Mouse (Mus musculus) neural tube, embryonic 13.5 days (tissue): ENCODE data around the gene Hdac9. TPM values are rescaled to one million over a fixed set of nuclear protein-coding genes. Genes with fewer than 3 reads are reported as not detected.

Experiments used
- ATAC-seq: fragments of 200-750 bp; cut with Nextera tagmentation; 2 replicates; pipeline ENCODE4 v1.8.0; 2017; ENCODE audit warnings: low read depth, mild to moderate bottlenecking, moderate TSS enrichment, moderate library complexity
- H3K27ac ChIP-seq: fragments of 300-500 bp; sonication (generic); replicated peaks from 2 replicates; pipeline ENCODE4 v1.5.1; 2015; ENCODE audit warnings: moderate library complexity, mild to moderate bottlenecking, inconsistent platforms
- H3K27me3 ChIP-seq: fragments of 300-500 bp; sonication (generic); 2 replicates; pipeline ENCODE4 v1.6.1; 2015; ENCODE audit warnings: mild to moderate bottlenecking, inconsistent platforms
- H3K36me3 ChIP-seq: fragments of 300-500 bp; sonication (generic); 2 replicates; pipeline ENCODE4 v1.6.1; 2015; ENCODE audit warnings: mild to moderate bottlenecking, inconsistent platforms
- H3K4me1 ChIP-seq: fragments of 300-500 bp; sonication (generic); replicated peaks from 2 replicates; pipeline ENCODE4 v1.6.1; 2015; ENCODE audit warnings: inconsistent platforms
- H3K4me2 ChIP-seq: fragments of 300-500 bp; sonication (generic); 2 replicates; pipeline ENCODE4 v1.6.1; 2015; ENCODE audit warnings: inconsistent platforms, mild to moderate bottlenecking, moderate library complexity
- H3K4me3 ChIP-seq: fragments of 300-500 bp; sonication (generic); 2 replicates; pipeline ENCODE4 v1.5.1; 2015; ENCODE audit warnings: mild to moderate bottlenecking, inconsistent platforms
- H3K9ac ChIP-seq: fragments of 300-500 bp; sonication (generic); 2 replicates; pipeline ENCODE4 v1.6.1; 2015; ENCODE audit warnings: moderate library complexity, mild to moderate bottlenecking, inconsistent platforms
- H3K9me3 ChIP-seq: fragments of 300-500 bp; sonication (generic); 2 replicates; pipeline ENCODE4 v1.6.1; 2016; ENCODE audit warnings: inconsistent platforms
- WGBS: fragments of 180-500 bp; shearing (Covaris S2); methylation state at CpG from one replicate; pipeline ENCODE4 v1.1.7; 2015; 5-methylcytosine and 5-hydroxymethylcytosine counted together
- polyA plus RNA-seq: library from polyadenylated mRNA; unstranded; fragments of >200 nt; fragmentation: Nextera tagmentation; extraction: Ambion mirVana; gene quantifications from 2 replicates; pipeline ENCODE4 v1.2.1, GENCODE M21; 2015

The Hdac9 gene
- polyA plus RNA-seq, 1 experiment from 2014 or later: 9.6 TPM

- Histone ChIP-seq H3K4me2 (no peak overlapping the region), H3K36me3 (no peaks in the 10 kb centered on the region), H3K4me1 (no peaks in the 10 kb centered on the region), H3K27ac (no peak overlapping the region), H3K9me3 (no peaks in the 10 kb centered on the region), H3K9ac (no peak overlapping the region), H3K27me3 (no peaks in the 10 kb centered on the region), H3K4me3 (no peak overlapping the region)
- no peak for ATAC-seq
- WGBS: 87% methylated on average over 3 of the region's 3 CpGs
Measured at GRCm38 (mm10) chr12:34176790-34177189, 740.1 kb downstream of the Hdac9 start.

- 64% methylated on average over 1 of the region's 1 CpGs for WGBS
- no peak for ATAC-seq
- Histone ChIP-seq H3K4me1 (no peaks in the 10 kb centered on the region), H3K36me3 (no peaks in the 10 kb centered on the region), H3K9ac (no peak overlapping the region), H3K4me2 (no peak overlapping the region), H3K27ac (no peak overlapping the region), H3K9me3 (no peaks in the 10 kb centered on the region), H3K4me3 (no peak overlapping the region), H3K27me3 (no peaks in the 10 kb centered on the region)
Measured at GRCm38 (mm10) chr12:34173036-34173435, 743.9 kb downstream of the Hdac9 start.

GRCm38 (mm10) chr12:34170601-34171000 is 746.3 kb downstream of the Hdac9 start:
- H3K4me3 ChIP-seq: no peak overlapping the region
- H3K27ac ChIP-seq: no peak overlapping the region
- H3K4me1 ChIP-seq: no peaks in the 10 kb centered on the region
- no peaks in the 10 kb centered on the region for H3K36me3 ChIP-seq
- no peak overlapping the region for H3K4me2 ChIP-seq
- H3K9ac ChIP-seq: no peak overlapping the region
- no peak for ATAC-seq
- WGBS: 67% methylated on average over 3 of the region's 3 CpGs
- H3K9me3 ChIP-seq: no peaks in the 10 kb centered on the region
- no peaks in the 10 kb centered on the region for H3K27me3 ChIP-seq

GRCm38 (mm10) chr12:34165674-34166073 is 751.2 kb downstream of the Hdac9 start:
- no peaks in the 10 kb centered on the region for H3K27me3 ChIP-seq
- no peaks in the 10 kb centered on the region for H3K36me3 ChIP-seq

GRCm38 (mm10) chr12:34156301-34156700 is 760.6 kb downstream of the Hdac9 start:
- Histone ChIP-seq H3K9me3 (no peaks in the 10 kb centered on the region), H3K36me3 (no peaks in the 10 kb centered on the region), H3K27me3 (no peaks in the 10 kb centered on the region), H3K4me2 (no peak overlapping the region), H3K9ac (no peak overlapping the region), H3K4me1 (peaks cover 9% of the 10 kb centered on the region), H3K4me3 (no peak overlapping the region), H3K27ac (no peak overlapping the region)
- no peak for ATAC-seq
- WGBS: 83% methylated on average over 6 of the region's 6 CpGs

More at GRCm38 (mm10) chr12:34165674-34166073, 751.2 kb downstream of the Hdac9 start:
- Histone ChIP-seq H3K9me3 (no peaks in the 10 kb centered on the region), H3K9ac (no peak overlapping the region), H3K27ac (no peak overlapping the region), H3K4me3 (no peak overlapping the region), H3K4me1 (no peaks in the 10 kb centered on the region), H3K4me2 (no peak overlapping the region)
- WGBS: 83% methylated on average over 4 of the region's 4 CpGs
- ATAC-seq: no peak

- Histone ChIP-seq H3K4me3 (no peak overlapping the region), H3K9ac (no peak overlapping the region), H3K4me2 (no peak overlapping the region), H3K9me3 (no peaks in the 10 kb centered on the region), H3K4me1 (peaks cover 9% of the 10 kb centered on the region), H3K36me3 (no peaks in the 10 kb centered on the region), H3K27ac (no peak overlapping the region), H3K27me3 (no peaks in the 10 kb centered on the region)
- 18% methylated on average over 5 of the region's 5 CpGs for WGBS
- no peak for ATAC-seq
Measured at GRCm38 (mm10) chr12:34155740-34156139, 761.2 kb downstream of the Hdac9 start.

GRCm38 (mm10) chr12:34154757-34155156 is 762.1 kb downstream of the Hdac9 start:
- Histone ChIP-seq H3K4me2 (no peak overlapping the region), H3K27ac (no peak overlapping the region), H3K9ac (no peak overlapping the region), H3K4me3 (no peak overlapping the region), H3K9me3 (no peaks in the 10 kb centered on the region), H3K36me3 (no peaks in the 10 kb centered on the region), H3K27me3 (no peaks in the 10 kb centered on the region), H3K4me1 (peaks cover 9% of the 10 kb centered on the region)
- no peak for ATAC-seq
- 76% methylated on average over 3 of the region's 3 CpGs for WGBS

GRCm38 (mm10) chr12:34151336-34151735 is 765.6 kb downstream of the Hdac9 start:
- Histone ChIP-seq H3K27ac (no peak overlapping the region), H3K4me1 (peaks cover 9% of the 10 kb centered on the region), H3K9ac (no peak overlapping the region), H3K27me3 (no peaks in the 10 kb centered on the region), H3K4me3 (no peak overlapping the region), H3K36me3 (no peaks in the 10 kb centered on the region), H3K9me3 (no peaks in the 10 kb centered on the region), H3K4me2 (no peak overlapping the region)
- ATAC-seq: no peak
- 71% methylated on average over 3 of the region's 3 CpGs for WGBS

GRCm38 (mm10) chr12:34142743-34143142 is 774.2 kb downstream of the Hdac9 start:
- Histone ChIP-seq H3K27me3 (no peaks in the 10 kb centered on the region), H3K36me3 (no peaks in the 10 kb centered on the region), H3K4me1 (no peaks in the 10 kb centered on the region), H3K9me3 (no peaks in the 10 kb centered on the region), H3K27ac (no peak overlapping the region), H3K9ac (no peak overlapping the region), H3K4me2 (no peak overlapping the region), H3K4me3 (no peak overlapping the region)
- WGBS: 92% methylated on average over 2 of the region's 2 CpGs
- no peak for ATAC-seq

- Histone ChIP-seq H3K36me3 (no peaks in the 10 kb centered on the region), H3K4me1 (no peaks in the 10 kb centered on the region), H3K4me3 (no peak overlapping the region), H3K9me3 (no peaks in the 10 kb centered on the region), H3K27ac (no peak overlapping the region), H3K27me3 (no peaks in the 10 kb centered on the region), H3K9ac (no peak overlapping the region), H3K4me2 (no peak overlapping the region)
- no peak for ATAC-seq
- 40% methylated on average over 1 of the region's 1 CpGs for WGBS
Measured at GRCm38 (mm10) chr12:34113336-34113735, 803.6 kb downstream of the Hdac9 start.

- Histone ChIP-seq H3K4me3 (no peak overlapping the region), H3K36me3 (no peaks in the 10 kb centered on the region), H3K4me1 (no peaks in the 10 kb centered on the region), H3K27me3 (no peaks in the 10 kb centered on the region), H3K4me2 (no peak overlapping the region), H3K27ac (no peak overlapping the region), H3K9ac (no peak overlapping the region), H3K9me3 (no peaks in the 10 kb centered on the region)
- WGBS: 78% methylated on average over 4 of the region's 4 CpGs
- ATAC-seq: no peak
Measured at GRCm38 (mm10) chr12:34092953-34093352, 823.9 kb downstream of the Hdac9 start.

- Histone ChIP-seq H3K9ac (no peak overlapping the region), H3K9me3 (no peaks in the 10 kb centered on the region), H3K36me3 (no peaks in the 10 kb centered on the region), H3K4me1 (no peaks in the 10 kb centered on the region), H3K27me3 (no peaks in the 10 kb centered on the region), H3K4me2 (no peak overlapping the region), H3K4me3 (no peak overlapping the region), H3K27ac (no peak overlapping the region)
- WGBS: 98% methylated on average over 1 of the region's 1 CpGs
- ATAC-seq: no peak
Measured at GRCm38 (mm10) chr12:34091851-34092250, 825.0 kb downstream of the Hdac9 start.

GRCm38 (mm10) chr12:34087292-34087942 is 829.5 kb downstream of the Hdac9 start:
- Histone ChIP-seq H3K27ac (no peak overlapping the region), H3K4me2 (no peak overlapping the region), H3K9ac (no peak overlapping the region), H3K4me1 (no peaks in the 10 kb centered on the region), H3K27me3 (no peaks in the 10 kb centered on the region), H3K4me3 (no peak overlapping the region), H3K36me3 (no peaks in the 10 kb centered on the region), H3K9me3 (no peaks in the 10 kb centered on the region)
- no peak for ATAC-seq
- 84% methylated on average over 2 of the region's 2 CpGs for WGBS
